Mouse (Mus musculus): Measurements from ENCODE around the gene Havcr1.

GRCm38 (mm10) chr11:46706664-46707356 lies 28.1 kb upstream of the Havcr1 start, which contains the start of gene Timd2:
- TF ChIP-seq CTCF (IDR thresholded peaks at IDR 0.05; ENCODE audit: low read depth) (no peak), EP300 (IDR thresholded peaks at IDR 0.05; ENCODE audit: low read depth) (no peak)

Measured in heart, postnatal 0 days (tissue).